Mouse (Mus musculus) cerebral cortex, adult 2 months (tissue): ENCODE results near the gene Lgr5.

Experiments used
- WGBS: fragments of 180-500 bp; shearing (Covaris S2); methylation state at CpG from one replicate; pipeline ENCODE4 v1.1.7; 2018; 5-methylcytosine and 5-hydroxymethylcytosine counted together

Lgr5 gene

GRCm38 (mm10) chr10:115587301-115587969, at the start of gene Lgr5:
Gene Lgr5, minus strand, starts transcription at chr10:115587780.
- under 1% methylated on average over 47 of the region's 47 CpGs for WGBS

GRCm38 (mm10) chr10:115626678-115627077, 39.1 kb upstream of the Lgr5 start:
- WGBS: 91% methylated on average over 6 of the region's 6 CpGs

GRCm38 (mm10) chr10:115624957-115625356, 37.4 kb upstream of the Lgr5 start:
- WGBS: 82% methylated on average over 2 of the region's 2 CpGs

GRCm38 (mm10) chr10:115623956-115624671, 36.5 kb upstream of the Lgr5 start:
- 52% methylated on average over 15 of the region's 15 CpGs for WGBS

- WGBS: 79% methylated on average over 7 of the region's 7 CpGs
Measured at GRCm38 (mm10) chr10:115623481-115623880, 35.9 kb upstream of the Lgr5 start.

- WGBS: 22% methylated on average over 15 of the region's 15 CpGs
Measured at GRCm38 (mm10) chr10:115618288-115618856, 30.8 kb upstream of the Lgr5 start.

- WGBS: 15% methylated on average over 15 of the region's 15 CpGs
Measured at GRCm38 (mm10) chr10:115617456-115618287, 30.1 kb upstream of the Lgr5 start.

GRCm38 (mm10) chr10:115595748-115596147, 8.2 kb upstream of the Lgr5 start:
- 98% methylated on average over 1 of the region's 1 CpGs for WGBS

- 84% methylated on average over 6 of the region's 6 CpGs for WGBS
Measured at GRCm38 (mm10) chr10:115593651-115594050, 6.1 kb upstream of the Lgr5 start.

- WGBS: 59% methylated on average over 11 of the region's 11 CpGs
Measured at GRCm38 (mm10) chr10:115593221-115593620, 5.6 kb upstream of the Lgr5 start.

- 6% methylated on average over 7 of the region's 7 CpGs for WGBS
Measured at GRCm38 (mm10) chr10:115587979-115588378, 399 bp upstream of the Lgr5 start.

- 2% methylated on average over 41 of the region's 41 CpGs for WGBS
Measured at GRCm38 (mm10) chr10:115586246-115587231, 1.0 kb downstream of the Lgr5 start.

- WGBS: 3% methylated on average over 21 of the region's 21 CpGs
Measured at GRCm38 (mm10) chr10:115585491-115586245, 1.9 kb downstream of the Lgr5 start.

- 23% methylated on average over 13 of the region's 14 CpGs for WGBS
Measured at GRCm38 (mm10) chr10:115584656-115585055, 2.9 kb downstream of the Lgr5 start.

- 87% methylated on average over 3 of the region's 3 CpGs for WGBS
Measured at GRCm38 (mm10) chr10:115583071-115583470, 4.5 kb downstream of the Lgr5 start.

GRCm38 (mm10) chr10:115581971-115582370, 5.6 kb downstream of the Lgr5 start:
- WGBS: 83% methylated on average over 9 of the region's 9 CpGs

- WGBS: 44% methylated on average over 7 of the region's 7 CpGs
Measured at GRCm38 (mm10) chr10:115579494-115579893, 8.1 kb downstream of the Lgr5 start.

- 74% methylated on average over 7 of the region's 7 CpGs for WGBS
Measured at GRCm38 (mm10) chr10:115579076-115579475, 8.5 kb downstream of the Lgr5 start.

- WGBS: 37% methylated on average over 3 of the region's 3 CpGs
Measured at GRCm38 (mm10) chr10:115571734-115572440, 15.7 kb downstream of the Lgr5 start.
